8 mouse cellular contexts compared by ENCODE assay signal in genomic region chr6:113419199-113419587, GRCm38 (mm10). TPM values are rescaled to one million over a fixed set of nuclear protein-coding genes. Genes with fewer than 3 reads are reported as not detected.
DNase-seq lines count a peak whose midpoint lies in the region; ATAC-seq and TF ChIP-seq lines count a peak whose summit lies in the region.

Gene Rpusd3 (minus strand): TSS chr6:113419340.

- in situ Hi-C loops in CH12.LX (cut with MboI; ENCODE audit: low pct_ligation_motif_present, low pct_unique_long_range_greater_than_20kb, low sequenced_read_pairs), result no loop called here

- H3K27me3 ChIP-seq in CH12.LX (replicated peaks), result no peaks in the 10 kb centered on the region
- no peaks in the 10 kb centered on the region for H3K27me3 ChIP-seq in forebrain, embryonic 12.5 days
- H3K27me3 ChIP-seq in heart, postnatal 0 days (ENCODE audit: control insufficient read depth, insufficient read depth, low read length), result no peaks in the 10 kb centered on the region
- H3K27me3 ChIP-seq in liver, embryonic 16.5 days (ENCODE audit: control insufficient read depth, insufficient read depth, low read depth, low read length), result no peaks in the 10 kb centered on the region
- H3K27me3 ChIP-seq in neural tube, embryonic 13.5 days, result no peaks in the 10 kb centered on the region
- H3K27me3 ChIP-seq in testis, adult 2 months (ENCODE audit: control insufficient read depth, insufficient read depth, low read length), result no peaks in the 10 kb centered on the region

- ATAC-seq in forebrain, embryonic 12.5 days (ENCODE audit: low FRiP score), result peak; percentile 99
- ATAC-seq in heart, postnatal 0 days (ENCODE audit: insufficient read depth, low read depth), result peak; percentile 98
- peak; percentile 99 for ATAC-seq in liver, embryonic 16.5 days (ENCODE audit: low read depth)
- ATAC-seq in neural tube, embryonic 13.5 days (ENCODE audit: low read depth), result peak; percentile 98

- peak within 1 kb of the TSS; percentile 31 for H3K27ac ChIP-seq in CH12.LX (ENCODE audit: insufficient read depth, low read depth)
- no peak within 1 kb of the TSS for H3K27ac ChIP-seq in forebrain, embryonic 12.5 days
- no peak within 1 kb of the TSS for H3K27ac ChIP-seq in heart, postnatal 0 days (ENCODE audit: low read depth)
- H3K27ac ChIP-seq in liver, embryonic 16.5 days (ENCODE audit: low read length), result peak within 1 kb of the TSS; percentile 46
- peak within 1 kb of the TSS; percentile 64 for H3K27ac ChIP-seq in neural tube, embryonic 13.5 days (replicated peaks)
- H3K27ac ChIP-seq in testis, adult 2 months (ENCODE audit: control insufficient read depth, insufficient read depth, low read depth, low read length), result 0 out of 2 replicates have a peak within 1 kb of the TSS, but pooled peaks have one; percentile 33

- no peak for TF ChIP-seq RAD21 in CH12.LX (IDR thresholded peaks at IDR 0.05; ENCODE audit: low read depth, low read length)

- peak; percentile 77 for TF ChIP-seq POLR2A in CH12.LX (IDR thresholded peaks at IDR 0.05; ENCODE audit: low read depth, low read length)
- TF ChIP-seq POLR2A in testis, adult 2 months (IDR thresholded peaks at IDR 0.05; ENCODE audit: control insufficient read depth, low read depth, low read length), result peak; percentile 61; the same call in 1 of the 2 replicates

- TF ChIP-seq EP300 in CH12.LX (IDR thresholded peaks at IDR 0.05; ENCODE audit: low read length), result no peak
- TF ChIP-seq EP300 in heart, postnatal 0 days (IDR thresholded peaks at IDR 0.05; ENCODE audit: low read depth), result no peak

- no peak for TF ChIP-seq CTCF in CH12.LX (conservative IDR thresholded peaks at IDR 0.05 in 1 of 2, IDR thresholded peaks at IDR 0.05 in 1 of 2; ENCODE audit: low read depth in 2 of 2, low read length in 2 of 2)
- no peak for TF ChIP-seq CTCF in heart, postnatal 0 days (IDR thresholded peaks at IDR 0.05; ENCODE audit: low read depth)
- TF ChIP-seq CTCF in testis, adult 2 months (IDR thresholded peaks at IDR 0.05; ENCODE audit: control insufficient read depth, insufficient read depth, insufficient replicate concordance, low read depth, low read length), result no peak

- peak within 1 kb of the TSS; percentile 60 to 85 (median 76) for H3K4me3 ChIP-seq in CH12.LX (replicated peaks in 1 of 3; ENCODE audit: low read depth in 2 of 3, low read length in 2 of 3, poor library complexity in 1 of 3)
- H3K4me3 ChIP-seq in forebrain, embryonic 12.5 days (replicated peaks), result peak within 1 kb of the TSS; percentile 65
- peak within 1 kb of the TSS; percentile 64 for H3K4me3 ChIP-seq in heart, postnatal 0 days (ENCODE audit: low read depth, low read length)
- H3K4me3 ChIP-seq in liver, embryonic 16.5 days (ENCODE audit: low read depth, low read length), result peak within 1 kb of the TSS; percentile 77
- H3K4me3 ChIP-seq in neural tube, embryonic 13.5 days, result peak within 1 kb of the TSS; percentile 66
- H3K4me3 ChIP-seq in testis, adult 2 months (ENCODE audit: control insufficient read depth, low read depth, low read length), result peak within 1 kb of the TSS; percentile 95

- peaks cover 7 to 13% of the 10 kb centered on the region in 2 experiments; a peak in 3 of 4 replicates for H3K4me1 ChIP-seq in CH12.LX (ENCODE audit: control insufficient read depth in 1 of 2, insufficient read depth in 2 of 2)
- peaks cover 17% of the 10 kb centered on the region for H3K4me1 ChIP-seq in forebrain, embryonic 12.5 days
- peaks cover 9% of the 10 kb centered on the region; the same call in 1 of the 2 replicates for H3K4me1 ChIP-seq in heart, postnatal 0 days (ENCODE audit: control insufficient read depth, insufficient read depth)
- peaks cover 16% of the 10 kb centered on the region for H3K4me1 ChIP-seq in liver, embryonic 16.5 days (ENCODE audit: control insufficient read depth, low read depth, low read length)
- H3K4me1 ChIP-seq in neural tube, embryonic 13.5 days (replicated peaks), result peaks cover 28% of the 10 kb centered on the region
- H3K4me1 ChIP-seq in testis, adult 2 months (ENCODE audit: control insufficient read depth, insufficient read depth, low read length), result peaks cover 9% of the 10 kb centered on the region

- peak within 1 kb of the TSS; percentile 80 for H3K9ac ChIP-seq in CH12.LX (ENCODE audit: insufficient read depth, low read depth)
- peak within 1 kb of the TSS; percentile 77 for H3K9ac ChIP-seq in forebrain, embryonic 12.5 days
- peak within 1 kb of the TSS; percentile 67 for H3K9ac ChIP-seq in heart, postnatal 0 days (replicated peaks; ENCODE audit: low read depth, low read length)
- H3K9ac ChIP-seq in liver, embryonic 16.5 days (ENCODE audit: low read depth, low read length), result peak within 1 kb of the TSS; percentile 83
- H3K9ac ChIP-seq in neural tube, embryonic 13.5 days, result peak within 1 kb of the TSS; percentile 82

- peaks cover 21 to 32% of the 10 kb centered on the region in 2 experiments for H3K36me3 ChIP-seq in CH12.LX (replicated peaks in 1 of 2; ENCODE audit: control insufficient read depth in 1 of 2, insufficient read depth in 1 of 2, low read length in 1 of 2)
- peaks cover 25% of the 10 kb centered on the region for H3K36me3 ChIP-seq in forebrain, embryonic 12.5 days (replicated peaks)
- peaks cover 8% of the 10 kb centered on the region; the same call in 1 of the 2 replicates for H3K36me3 ChIP-seq in heart, postnatal 0 days (replicated peaks; ENCODE audit: control insufficient read depth, insufficient read depth, low read length)
- H3K36me3 ChIP-seq in liver, embryonic 16.5 days (ENCODE audit: control insufficient read depth, insufficient read depth), result no peaks in the 10 kb centered on the region
- peaks cover 19% of the 10 kb centered on the region for H3K36me3 ChIP-seq in neural tube, embryonic 13.5 days
- no peaks in the 10 kb centered on the region for H3K36me3 ChIP-seq in testis, adult 2 months (ENCODE audit: control insufficient read depth, insufficient read depth, low read length)

- DNase-seq in CH12.LX (ENCODE audit: extremely low read depth), result peak; percentile 99
- DNase-seq in c-Kit-positive CD71-positive TER-119-negative erythroid progenitor cells, embryonic 14.5 days (ENCODE audit: low read depth), result peak; percentile 99
- peak; percentile 95 for DNase-seq in heart, postnatal 0 days (ENCODE audit: low spot score)
- DNase-seq in kidney, postnatal 4 days, result peak; percentile 100

- under 1% methylated on average over 25 of the region's 25 CpGs for WGBS in forebrain, embryonic 12.5 days
- under 1% methylated on average over 25 of the region's 25 CpGs for WGBS in heart, postnatal 0 days
- WGBS in liver, embryonic 16.5 days (ENCODE audit: insufficient replicate concordance), result under 1% methylated on average over 25 of the region's 25 CpGs
- WGBS in neural tube, embryonic 13.5 days, result under 1% methylated on average over 25 of the region's 25 CpGs

- no peaks in the 10 kb centered on the region for H3K9me3 ChIP-seq in CH12.LX (replicated peaks; ENCODE audit: low read length)
- no peaks in the 10 kb centered on the region for H3K9me3 ChIP-seq in forebrain, embryonic 12.5 days
- H3K9me3 ChIP-seq in heart, postnatal 0 days (replicated peaks; ENCODE audit: control insufficient read depth, low read length), result no peaks in the 10 kb centered on the region
- H3K9me3 ChIP-seq in liver, embryonic 16.5 days (replicated peaks; ENCODE audit: control insufficient read depth, low read length), result no peaks in the 10 kb centered on the region
- no peaks in the 10 kb centered on the region for H3K9me3 ChIP-seq in neural tube, embryonic 13.5 days

- no peaks in the 10 kb centered on the region for H3K79me2 ChIP-seq in CH12.LX (replicated peaks; ENCODE audit: control insufficient read depth, extremely low read depth, insufficient read depth, poor library complexity, severe bottlenecking)

- dilution Hi-C loops in CH12.LX (cut with MboI; ENCODE audit: extremely low pct_ligation_motif_present, extremely low pct_unique_long_range_greater_than_20kb, low sequenced_read_pairs), result no loop called here

- H3K4me2 ChIP-seq in CH12.LX (ENCODE audit: insufficient read depth, low read depth, poor library complexity, severe bottlenecking), result peak within 1 kb of the TSS; percentile 84
- H3K4me2 ChIP-seq in forebrain, embryonic 12.5 days, result peak within 1 kb of the TSS; percentile 92
- peak within 1 kb of the TSS; percentile 82 for H3K4me2 ChIP-seq in heart, postnatal 0 days (ENCODE audit: low read depth, low read length)
- H3K4me2 ChIP-seq in liver, embryonic 16.5 days (ENCODE audit: low read depth, low read length), result peak within 1 kb of the TSS; percentile 94
- peak within 1 kb of the TSS; percentile 97 for H3K4me2 ChIP-seq in neural tube, embryonic 13.5 days

TF ChIP-seq in CH12.LX, 34 proteins besides CTCF, POLR2A, EP300 and RAD21 (continues in another document):
- TF ChIP-seq CHD2 (IDR thresholded peaks at IDR 0.05; ENCODE audit: low read length) (peak; percentile 80), MYC (IDR thresholded peaks at IDR 0.05; ENCODE audit: low read depth, low read length) (peak; percentile 19; the same call in 1 of the 2 replicates), GABPA (IDR thresholded peaks at IDR 0.05; ENCODE audit: insufficient replicate concordance, low read depth, low read length) (no peak), ZKSCAN1 (IDR thresholded peaks at IDR 0.05; ENCODE audit: borderline replicate concordance, low read depth, low read length) (no peak), IRF4 (IDR thresholded peaks at IDR 0.05; ENCODE audit: low read depth, low read length) (no peak), JUN (IDR thresholded peaks at IDR 0.05; ENCODE audit: insufficient read depth, low read depth, low read length) (no peak), ZNF384 (IDR thresholded peaks at IDR 0.05; ENCODE audit: low read depth, low read length) (0 out of 2 replicates have a peak, but pooled peaks have one; percentile 19), HCFC1 (IDR thresholded peaks at IDR 0.05; ENCODE audit: low read depth, low read length) (peak; percentile 64), ELF1 (IDR thresholded peaks at IDR 0.05; ENCODE audit: low read depth, low read length) (peak; percentile 46; the same call in 1 of the 2 replicates), MAX (IDR thresholded peaks at IDR 0.05; ENCODE audit: low read length) (0 out of 2 replicates have a peak, but pooled peaks have one; percentile 9), NRF1 (IDR thresholded peaks at IDR 0.05; ENCODE audit: low read depth, low read length) (peak; percentile 98), TBP (conservative IDR thresholded peaks at IDR 0.05; ENCODE audit: low read depth, low read length) (0 out of 2 replicates have a peak, but pooled peaks have one; percentile 57)

RNA-seq across cellular contexts. Expression of gene Rpusd3, which starts in this region (rescaled TPM):
- total RNA-seq in CH12.LX (2012; rRNA removed) (26.3 and 28.6 TPM in 2 replicates), CH12.LX (2014; rRNA removed) (18.8 and 22.1 TPM in 2 replicates)
- 18.5 and 26.5 TPM in 2 replicates for polyA plus RNA-seq in CH12.LX (2012; ENCODE audit: insufficient read length, low read depth)
- 23.8 and 28.1 TPM in 2 replicates for polyA plus RNA-seq in forebrain, embryonic 12.5 days (2016; fragmentation: Nextera tagmentation; extraction: Ambion mirVana)
- 15.0 and 23.2 TPM in 2 replicates for total RNA-seq in heart, postnatal 0 days (2014; rRNA removed; ENCODE audit: low replicate concordance)
- 12.8 and 15.5 TPM in 2 replicates for polyA plus RNA-seq in heart, postnatal 0 days (2015; fragmentation: Nextera tagmentation; extraction: Ambion mirVana)
- polyA plus RNA-seq in liver, embryonic 16.5 days (2015; fragmentation: Nextera tagmentation; extraction: Ambion mirVana), result 11.8 and 12.1 TPM in 2 replicates
- polyA plus RNA-seq in neural tube, embryonic 13.5 days (2015; fragmentation: Nextera tagmentation; extraction: Ambion mirVana), result 19.2 and 19.7 TPM in 2 replicates
- 28.3 and 32.4 TPM in 2 replicates for polyA plus RNA-seq in testis, adult 2 months (2012; rRNA removed)

Comparison
In these comparisons a context has a peak if more than half of its experiments do, and no peak if none do; other contexts are left out.
1. H3K27ac ChIP-seq: peak in CH12.LX (single experiment), liver, embryonic 16.5 days (single experiment), neural tube, embryonic 13.5 days (single experiment) and testis, adult 2 months (single experiment); none in forebrain, embryonic 12.5 days (single experiment) and heart, postnatal 0 days (single experiment).
2. Peak in every context shown above with its lines, with median percentiles within 50 percentile points of each other: DNase-seq, H3K4me2 ChIP-seq, H3K4me3 ChIP-seq, H3K9ac ChIP-seq and ATAC-seq.